Mouse (Mus musculus) erythroblast, embryonic 14.5 days (primary cell): ENCODE measurements around the gene Gli2.

Experiments used
- GATA1 ChIP-seq: IDR thresholded peaks from 2 replicates; pipeline ENCODE4 v1.6.1; 2012; ENCODE audit warnings: low read length, inconsistent platforms, mixed read lengths
- TAL1 ChIP-seq: IDR thresholded peaks from 3 replicates; pipeline ENCODE4 v1.6.1; 2012; ENCODE audit warnings: low read length, inconsistent platforms, mixed read lengths

DNA sequence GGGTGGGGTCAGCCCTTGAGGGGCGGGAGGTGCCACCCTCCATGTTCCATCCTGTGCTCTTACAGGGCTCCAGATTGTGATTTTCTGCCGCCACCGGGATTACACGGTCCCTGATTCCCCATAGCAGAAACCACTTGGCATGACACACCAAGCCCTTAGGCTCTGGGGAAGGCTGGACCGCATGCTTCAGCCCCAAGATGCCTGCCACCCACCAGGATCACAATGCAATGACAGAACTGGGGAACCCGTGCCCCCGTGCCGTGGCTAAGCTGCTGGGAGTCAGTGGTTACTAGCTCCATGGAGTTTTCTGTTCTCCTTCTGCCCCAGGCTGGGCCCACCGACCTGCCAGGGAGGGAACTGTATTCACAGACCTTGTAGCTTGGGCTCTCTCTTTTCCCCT is 178.2 kb downstream of the Gli2 start:
- TF ChIP-seq GATA1 (no peak), TAL1 (no peak)
